Mouse (Mus musculus) gastrocnemius, postnatal 10 days (tissue): Measurements from ENCODE around the gene Ttc30a2. TPM values are rescaled to one million over a fixed set of nuclear protein-coding genes. Genes with fewer than 3 reads are reported as not detected.

Experiments
- DNase-seq: peaks from one replicate; pipeline ENCODE4 v3.0.0; 2021; ENCODE audit warnings: mixed read lengths
- total RNA-seq, 2 experiments: library from RNA; stranded (reverse); gene quantifications; 2 replicates each; pipeline ENCODE4 v1.2.3; 2021

The Ttc30a2 gene
- total RNA-seq, 2 experiments from 2014 or later = 0.45 TPM; not detected in 1

- no peak for DNase-seq
Measured at GRCm38 (mm10) chr2:75928011-75928410, 50.0 kb downstream of the Ttc30a2 start.

GRCm38 (mm10) chr2:75926061-75926460, 51.9 kb downstream of the Ttc30a2 start:
- no peak for DNase-seq

Other genes starting within 250 kb of the Ttc30a2 start
- gene Agps, start 146.0 kb downstream of the Ttc30a2 start, total RNA-seq = 10 to 100 TPM; 27.5 to 30.3 TPM
- 1 to 10 TPM; 5.0 TPM for gene Ttc30b, start 39.6 kb downstream of the Ttc30a2 start, total RNA-seq
- 1 to 10 TPM; 1.4 to 1.5 TPM for gene Ttc30a1, start 3.8 kb upstream of the Ttc30a2 start, total RNA-seq